Mouse (Mus musculus): ENCODE data around the gene Fggy. TPM values are rescaled to one million over a fixed set of nuclear protein-coding genes. Genes with fewer than 3 reads are reported as not detected.

Fggy gene
- polyA plus RNA-seq, 1 experiment, result 0.08 TPM

DNA sequence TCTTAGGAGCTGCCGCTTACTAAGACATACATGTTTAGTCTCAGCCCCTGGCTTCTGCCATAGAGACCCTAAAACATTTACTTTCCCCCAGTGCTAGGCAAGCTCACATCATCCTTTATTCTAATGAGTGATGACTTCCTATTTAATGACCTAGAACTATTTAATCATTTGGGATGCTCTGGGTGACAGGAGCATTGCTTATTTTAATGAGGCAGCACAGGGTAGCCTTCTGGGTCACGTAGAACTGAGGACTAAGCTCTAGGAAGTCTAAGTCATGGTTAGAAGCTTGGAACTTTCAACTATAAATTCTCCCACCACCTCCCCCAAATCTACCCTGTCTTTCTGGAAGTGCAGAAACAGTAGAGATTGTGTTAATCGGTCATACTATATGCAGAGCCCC, 111.2 kb downstream of the Fggy start:
- no peak for TF ChIP-seq GATA1 (IDR thresholded peaks at IDR 0.05; ENCODE audit: low read length)

DNA sequence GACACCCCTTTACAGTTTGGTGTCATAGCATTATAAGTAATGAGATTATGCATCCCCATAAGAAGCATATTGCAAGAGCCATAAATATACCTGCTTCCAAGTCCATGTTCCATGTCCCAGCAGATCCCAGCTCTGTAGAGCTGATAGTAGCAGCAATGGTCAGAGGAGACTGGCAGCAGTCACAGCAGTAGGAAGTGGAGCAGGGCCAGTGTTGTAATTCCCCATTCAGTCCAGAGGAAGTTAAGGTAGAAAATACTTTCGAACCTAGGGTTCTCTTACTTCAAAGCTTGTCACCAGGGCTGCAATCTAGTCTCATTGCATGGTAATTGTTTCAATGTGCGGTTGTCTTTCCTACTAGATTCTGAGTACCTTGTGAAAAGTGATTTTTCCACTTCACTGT, 112.0 kb downstream of the Fggy start:
- no peak for TF ChIP-seq GATA1 (IDR thresholded peaks at IDR 0.05; ENCODE audit: low read length)

DNA sequence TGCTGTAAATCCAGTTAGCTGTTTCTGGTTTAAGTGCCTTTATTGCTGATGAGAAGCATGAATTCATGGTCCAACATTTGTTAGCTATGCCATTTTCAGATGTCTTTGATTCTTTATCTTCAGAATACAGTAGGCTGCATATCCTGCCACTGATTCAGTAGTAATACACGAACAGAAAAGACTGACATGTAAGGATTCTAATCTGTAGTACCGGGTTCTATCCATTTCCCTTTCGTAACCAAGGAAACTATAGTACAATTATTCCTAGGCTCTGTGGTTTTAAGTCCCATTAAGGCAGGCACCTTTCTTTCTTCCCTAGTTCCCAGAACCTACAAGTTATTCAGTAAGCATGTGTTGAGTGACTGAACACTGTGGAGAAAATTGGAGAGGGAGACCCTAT, 113.3 kb downstream of the Fggy start:
- no peak for TF ChIP-seq GATA1 (IDR thresholded peaks at IDR 0.05; ENCODE audit: low read length)

DNA sequence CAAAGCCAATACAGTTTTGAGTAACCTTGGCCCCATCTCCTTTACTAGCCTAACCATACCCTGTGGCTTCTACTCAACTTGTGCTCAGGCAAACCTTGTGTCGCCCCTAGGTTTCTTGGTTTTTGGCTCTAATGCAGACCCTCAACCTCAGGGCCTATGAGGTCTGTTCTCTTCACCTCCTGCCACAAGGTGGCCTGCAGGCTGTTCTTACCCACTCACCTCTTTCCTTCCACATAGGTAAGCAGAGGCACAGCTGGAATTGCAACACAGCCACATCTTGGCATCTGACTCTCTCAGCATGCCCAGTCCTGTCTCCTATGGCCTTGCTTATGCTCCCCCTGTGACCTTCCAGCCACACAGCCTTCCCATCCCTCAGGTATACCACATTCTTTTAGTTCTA, 114.7 kb downstream of the Fggy start:
- TF ChIP-seq GATA1 (IDR thresholded peaks at IDR 0.05; ENCODE audit: low read length), result no peak

DNA sequence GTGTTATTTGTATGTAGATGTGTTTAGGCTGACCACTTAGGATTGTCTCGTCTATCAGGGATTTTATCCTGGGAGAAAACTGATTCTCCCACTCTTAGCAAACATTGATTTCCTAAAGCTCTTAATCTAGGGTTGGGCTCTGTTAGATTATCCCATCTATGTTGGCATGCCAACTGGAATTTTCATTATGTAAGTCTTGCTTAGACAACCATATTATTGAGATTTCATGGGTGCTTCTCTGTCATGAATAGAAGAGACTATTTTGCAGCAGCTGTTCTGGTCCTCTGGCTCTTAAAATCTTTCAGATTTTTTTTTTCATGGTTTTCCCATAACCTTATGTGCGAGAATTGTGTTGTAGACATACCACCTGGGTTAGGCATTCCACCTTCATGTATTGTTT, 119.1 kb downstream of the Fggy start:
- TF ChIP-seq GATA1 (IDR thresholded peaks at IDR 0.05; ENCODE audit: low read length), result no peak

DNA sequence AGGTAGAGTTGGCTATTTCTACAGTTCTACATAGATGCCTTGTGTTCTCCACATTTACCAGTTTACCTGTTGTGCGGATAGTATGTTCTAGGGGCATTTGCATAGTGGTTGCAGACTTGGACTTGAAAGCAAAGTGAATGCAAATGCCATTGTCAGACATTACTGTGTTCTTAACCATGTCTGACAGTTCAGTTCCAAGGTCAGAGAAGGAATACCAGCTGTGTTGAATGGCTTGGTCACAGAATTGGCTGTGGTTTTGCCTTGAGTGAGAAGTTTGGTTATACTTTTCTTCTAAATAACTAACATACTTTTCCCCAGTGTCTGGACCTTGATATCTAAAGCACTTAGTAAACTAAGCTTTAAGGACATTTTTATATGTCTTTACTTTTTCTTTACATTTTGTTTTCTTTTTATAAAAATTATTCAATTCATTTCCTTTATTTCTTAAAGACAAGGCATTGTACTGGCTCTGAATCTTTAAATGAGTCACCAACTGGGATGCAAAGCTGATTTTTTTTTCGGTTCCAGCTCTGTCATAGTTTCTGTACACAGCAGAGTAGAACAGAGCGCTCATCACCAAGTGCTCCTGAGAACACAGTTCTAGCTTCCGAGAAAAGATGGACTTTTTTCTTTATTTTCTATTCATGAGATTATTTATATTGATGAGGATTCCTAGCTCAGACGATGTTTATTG, 123.6 kb downstream of the Fggy start:
- TF ChIP-seq GATA1 (IDR thresholded peaks at IDR 0.05; ENCODE audit: low read length), result no peak

DNA sequence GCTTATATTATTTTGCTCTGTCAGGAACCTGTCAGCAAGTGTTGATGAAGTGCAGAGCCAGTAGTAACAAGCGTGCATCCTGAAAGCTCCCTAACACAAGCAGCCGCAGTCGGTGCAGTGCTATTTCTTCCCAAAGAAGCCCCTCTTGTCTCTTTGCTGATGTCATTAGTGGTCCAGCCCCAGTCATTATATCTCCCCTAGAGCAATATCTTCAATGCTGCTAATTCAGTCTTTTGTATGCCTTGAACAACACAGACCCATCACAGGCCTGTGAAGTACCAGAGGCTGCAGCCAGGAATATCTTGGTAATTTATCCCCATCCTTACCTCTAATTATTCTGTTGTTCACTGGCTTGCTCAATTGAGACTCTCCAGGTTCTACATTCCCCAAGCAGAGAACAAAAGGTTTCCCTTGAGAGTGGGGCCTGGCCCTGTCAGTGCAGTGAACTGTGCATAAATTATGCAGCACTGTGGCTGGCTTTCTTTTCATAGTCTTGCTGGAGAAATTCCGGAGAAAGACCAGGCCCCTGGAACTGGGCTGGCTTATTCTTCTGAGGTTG, 127.3 kb downstream of the Fggy start:
- no peak for TF ChIP-seq GATA1 (IDR thresholded peaks at IDR 0.05; ENCODE audit: low read length)

DNA sequence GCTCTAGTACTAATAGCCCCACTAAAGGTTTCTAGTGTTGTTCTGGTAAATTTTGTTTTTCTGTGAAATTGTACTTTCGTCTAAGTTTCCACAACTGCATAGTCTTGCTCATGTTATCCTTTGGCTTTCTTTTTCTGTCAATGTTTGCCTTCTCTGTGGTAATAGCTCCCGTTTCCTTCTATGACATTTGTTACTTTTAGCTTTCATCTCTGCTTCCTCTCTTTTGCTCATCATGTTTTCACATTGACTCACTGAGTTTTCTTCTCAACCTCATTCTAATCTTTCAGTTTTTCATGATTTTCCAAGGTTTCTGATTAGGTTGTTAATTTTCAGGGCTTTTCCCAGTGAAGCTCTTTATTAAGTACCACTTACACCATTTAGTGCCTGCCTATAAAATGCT, 129.5 kb downstream of the Fggy start:
- no peak for TF ChIP-seq GATA1 (IDR thresholded peaks at IDR 0.05; ENCODE audit: low read length)

DNA sequence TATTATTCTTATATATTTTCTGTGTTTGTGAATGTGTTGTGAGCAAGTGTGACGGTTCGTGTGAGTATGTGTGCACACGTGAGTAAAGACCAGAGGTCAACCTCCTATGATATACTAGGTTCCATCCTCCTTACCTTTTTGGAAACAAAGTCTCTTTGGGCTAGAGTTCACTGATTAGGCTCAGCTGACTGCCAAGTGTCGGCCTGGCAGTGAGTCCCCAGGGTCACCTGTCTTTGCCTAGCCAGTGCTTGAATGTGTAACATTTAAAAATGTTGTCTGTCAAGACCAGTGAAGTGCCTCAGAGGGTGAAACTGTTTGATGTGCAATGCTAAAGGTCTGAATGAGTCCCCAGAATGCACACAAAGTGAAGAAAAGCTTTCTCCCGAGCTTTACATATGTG, 130.0 kb downstream of the Fggy start:
- no peak for TF ChIP-seq GATA1 (IDR thresholded peaks at IDR 0.05; ENCODE audit: low read length)

DNA sequence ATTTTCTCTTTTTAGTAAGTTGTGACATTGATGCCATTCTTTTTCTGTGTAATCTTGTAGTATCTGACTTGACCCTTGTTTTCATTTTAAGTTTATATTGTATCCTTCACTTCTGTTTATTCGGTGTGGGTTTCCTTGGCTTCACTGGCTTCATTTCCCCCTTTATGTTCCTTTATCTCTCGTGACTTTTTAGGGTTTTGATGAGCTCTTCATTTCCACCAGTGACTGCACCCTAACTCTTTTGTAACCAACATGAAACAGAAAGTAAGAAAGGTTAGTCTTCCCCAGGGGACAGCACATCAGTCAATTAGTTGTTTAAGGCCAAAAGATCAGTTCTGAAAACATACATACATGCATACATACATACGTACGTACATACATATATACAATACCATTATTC, 130.9 kb downstream of the Fggy start:
- no peak for TF ChIP-seq GATA1 (IDR thresholded peaks at IDR 0.05; ENCODE audit: low read length)

DNA sequence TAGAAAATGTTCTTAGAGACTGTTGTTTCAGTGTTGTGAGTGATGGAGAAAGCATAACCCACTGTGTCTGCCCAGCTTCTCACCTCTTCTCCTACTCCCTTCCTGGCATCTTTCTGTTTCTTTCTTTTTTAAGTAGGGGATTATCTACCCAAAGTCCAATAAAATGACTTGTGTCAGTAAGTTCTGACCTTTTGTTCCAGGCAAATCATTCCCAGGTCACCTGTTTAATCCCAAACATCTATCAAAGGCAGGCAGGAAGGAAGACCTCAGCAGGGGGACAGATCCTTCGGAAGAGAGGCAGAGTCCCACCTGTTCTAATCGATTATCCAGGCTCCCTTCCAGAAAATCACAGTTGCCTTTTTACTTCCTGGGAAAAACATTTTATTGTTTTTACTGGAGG, 143.1 kb downstream of the Fggy start:
- no peak for TF ChIP-seq GATA1 (IDR thresholded peaks at IDR 0.05; ENCODE audit: low read length)

DNA sequence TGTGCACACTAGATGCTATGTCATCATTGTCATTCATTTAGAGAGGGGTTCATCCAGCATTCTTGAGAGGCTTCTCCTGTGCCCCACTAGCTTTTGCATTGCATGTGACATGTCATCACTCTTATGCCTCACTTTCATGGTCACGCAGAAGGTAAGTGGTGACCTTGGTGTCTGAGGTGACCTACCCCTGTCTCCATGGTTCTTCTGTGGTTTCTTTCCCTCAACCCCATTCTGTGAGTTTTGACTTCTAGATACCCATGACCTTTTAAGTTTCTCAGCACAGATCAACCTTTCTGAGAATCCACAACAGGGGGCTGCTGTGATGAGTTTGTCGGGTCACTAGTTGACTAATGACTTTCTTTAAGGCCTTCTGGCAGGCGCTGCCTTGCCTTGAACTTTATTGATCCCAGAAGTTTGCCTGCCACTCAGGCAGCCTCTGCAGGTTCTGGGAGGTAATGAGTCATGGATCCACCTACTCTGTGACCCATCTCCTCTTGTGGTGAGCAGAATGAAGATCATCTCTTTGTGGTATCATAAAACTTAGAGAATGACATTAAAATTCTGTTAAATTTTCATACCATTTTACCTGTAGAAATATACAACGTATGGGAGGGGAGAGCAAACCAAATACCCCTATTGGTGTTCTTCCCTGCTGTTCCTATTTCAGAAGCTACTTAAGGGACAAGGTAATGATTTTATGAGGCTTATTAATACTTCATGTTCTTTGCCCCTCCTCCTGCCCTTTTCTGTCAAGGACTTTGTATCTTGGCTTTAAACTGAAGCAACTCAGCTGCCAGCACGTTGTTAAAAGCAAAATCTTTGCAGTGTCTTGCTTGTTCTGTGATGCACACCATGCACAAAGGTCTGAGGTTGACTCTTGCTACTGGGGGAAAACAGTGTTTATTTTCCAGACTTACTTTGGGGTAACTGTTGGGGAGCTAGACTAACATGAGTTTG, 150.9 kb downstream of the Fggy start:
- TF ChIP-seq GATA1 (IDR thresholded peaks at IDR 0.05; ENCODE audit: low read length), result no peak

DNA sequence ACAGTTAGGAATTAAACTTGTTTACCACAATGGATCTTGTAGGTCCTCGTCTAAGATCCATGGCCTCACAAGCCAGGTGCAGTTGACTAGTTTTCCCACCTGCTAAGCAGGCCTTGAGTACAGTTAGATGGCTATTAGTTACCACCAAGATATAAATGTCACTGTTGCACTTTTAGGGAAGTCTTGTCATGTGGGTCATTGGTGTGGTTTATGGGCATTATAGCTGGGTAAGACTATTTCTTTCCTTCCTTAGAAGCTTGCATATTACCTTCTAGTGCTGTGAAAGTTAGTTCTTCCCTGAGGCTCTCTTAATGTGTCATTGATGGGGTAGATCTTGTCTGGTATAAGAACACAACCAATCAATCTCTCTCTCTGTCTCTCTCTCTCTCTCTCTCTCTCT, 152.4 kb downstream of the Fggy start:
- TF ChIP-seq GATA1 (IDR thresholded peaks at IDR 0.05; ENCODE audit: low read length), result no peak

DNA sequence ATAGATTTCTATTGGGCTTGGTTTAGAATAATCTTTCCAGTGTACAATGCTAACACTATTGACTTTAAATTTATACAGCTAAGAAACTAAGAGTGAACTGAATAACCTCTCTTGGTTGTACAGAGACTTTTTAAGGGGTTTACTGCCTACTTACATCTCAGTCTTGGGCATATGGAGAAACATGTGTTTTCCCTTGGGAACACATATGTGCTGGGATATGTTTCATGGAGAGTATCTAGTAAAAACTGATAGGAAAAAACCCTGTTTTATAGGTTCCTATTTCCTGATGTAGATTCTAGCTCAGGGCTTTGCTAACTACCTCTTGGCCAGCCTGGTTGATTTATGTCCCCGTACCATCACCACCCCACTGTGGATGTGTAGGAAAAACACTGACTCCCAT, 155.5 kb downstream of the Fggy start:
- TF ChIP-seq GATA1 (IDR thresholded peaks at IDR 0.05; ENCODE audit: low read length), result no peak

DNA sequence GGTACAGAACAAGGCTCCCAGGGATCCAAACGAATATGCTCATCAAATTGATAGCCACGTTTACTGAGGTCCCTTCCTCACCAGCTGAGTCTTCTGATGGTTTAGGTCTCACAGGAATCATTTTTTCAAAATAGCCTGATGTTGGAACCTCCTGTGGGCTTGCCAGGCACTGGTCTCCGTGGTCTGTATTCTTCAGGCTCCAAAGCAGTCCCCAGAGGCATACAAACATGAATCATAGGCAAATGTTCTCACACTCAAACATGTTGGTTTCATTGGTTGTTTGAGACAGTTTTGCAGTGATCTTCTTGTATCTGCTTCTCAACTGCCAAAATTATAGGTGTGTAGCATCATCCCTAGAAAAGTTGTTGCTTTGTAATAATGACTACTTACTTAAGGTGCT, 156.0 kb downstream of the Fggy start:
- TF ChIP-seq GATA1 (IDR thresholded peaks at IDR 0.05; ENCODE audit: low read length), result no peak

DNA sequence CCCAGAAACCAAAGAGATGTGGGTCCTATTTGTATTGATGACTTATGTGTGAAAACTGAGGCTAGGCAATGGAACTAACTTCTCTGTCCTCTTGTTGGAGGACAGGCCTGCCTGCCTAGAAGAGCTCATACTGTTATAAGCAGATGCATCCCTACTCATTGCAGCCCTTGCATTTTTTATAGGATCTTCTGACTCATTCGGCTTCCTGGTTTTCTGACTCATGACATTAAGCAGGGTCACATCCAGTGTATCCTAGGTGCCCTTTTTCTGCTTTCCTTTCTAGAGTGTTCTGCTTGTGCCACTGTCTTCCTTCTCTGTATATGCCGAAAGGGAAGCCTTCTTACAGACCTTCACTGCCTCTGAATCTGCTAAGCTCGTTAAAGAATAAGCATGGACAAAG, 158.8 kb downstream of the Fggy start:
- TF ChIP-seq GATA1 (IDR thresholded peaks at IDR 0.05; ENCODE audit: low read length), result no peak
